Mouse (Mus musculus) mature B cell (primary cell): Measurements from ENCODE around the gene P2ry12.

Experiments
- in situ Hi-C: fragments of 300-500 bp; cut with MboI; formaldehyde crosslinking; loops from 2 replicates; pipeline ENCODE4 v1.14.3; 2019

Gene P2ry12

DNA sequence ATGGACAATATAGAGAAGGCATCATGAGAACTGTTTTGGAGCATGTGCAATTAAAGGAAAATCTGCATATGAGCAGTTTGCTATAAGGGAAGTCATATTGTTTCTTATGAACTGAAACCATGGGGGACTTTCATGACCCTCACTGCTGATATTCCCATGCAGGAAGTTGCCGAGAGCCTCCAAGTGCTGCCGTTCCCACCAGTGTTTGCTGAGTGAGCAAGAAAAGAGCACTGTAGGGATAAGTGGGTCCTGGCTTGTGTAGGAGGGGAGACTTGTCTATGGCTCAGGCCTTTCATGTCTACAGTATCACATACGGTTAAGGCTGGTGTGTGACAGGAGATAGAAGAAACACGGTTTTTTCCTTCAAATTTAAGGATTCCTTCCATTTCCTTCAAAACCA lies 77.0 kb downstream of the P2ry12 start:
- in situ Hi-C loops: loop anchor here (25.0 kb wide), 1 partner anchor 552 kb away; the partner anchor contains the start of gene Gm5538

- in situ Hi-C loops: loop anchor here (25.0 kb wide), 1 partner anchor 555 kb away; the partner anchor contains the start of gene Gm5538
Observed at GRCm38 (mm10) chr3:59182129-59182528, 80.5 kb downstream of the P2ry12 start.

GRCm38 (mm10) chr3:59181134-59181533 lies 81.5 kb downstream of the P2ry12 start:
- in situ Hi-C loops: loop anchor here (25.0 kb wide), 1 partner anchor 556 kb away; the partner anchor contains the start of gene Gm5538

DNA sequence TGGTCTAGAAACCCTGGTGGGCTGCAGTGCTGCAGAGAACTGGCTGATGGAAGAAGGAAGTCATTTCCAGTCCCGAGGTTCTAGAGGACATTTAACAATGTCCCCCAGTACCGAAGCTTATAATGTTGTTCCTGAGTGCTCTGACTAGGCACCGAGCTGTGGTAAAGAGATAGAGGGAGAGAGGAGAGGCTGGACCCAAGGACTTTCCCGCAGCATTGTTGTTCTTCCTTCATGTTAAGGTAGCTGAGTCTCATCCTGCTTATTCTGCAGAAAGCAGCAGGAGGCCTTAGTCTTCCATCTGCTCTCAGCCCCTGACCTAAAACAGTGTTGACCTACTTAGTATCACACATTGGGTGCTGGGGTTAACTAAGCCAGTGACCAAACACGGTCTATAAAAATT lies 85.8 kb downstream of the P2ry12 start:
- in situ Hi-C loops: loop anchor here (25.0 kb wide), 1 partner anchor 560 kb away; the partner anchor contains the start of gene Gm5538

- in situ Hi-C loops: loop anchor here (25.0 kb wide), 1 partner anchor 562 kb away; the partner anchor contains the start of gene Gm5538
Observed at GRCm38 (mm10) chr3:59175234-59175633, 87.4 kb downstream of the P2ry12 start.

DNA sequence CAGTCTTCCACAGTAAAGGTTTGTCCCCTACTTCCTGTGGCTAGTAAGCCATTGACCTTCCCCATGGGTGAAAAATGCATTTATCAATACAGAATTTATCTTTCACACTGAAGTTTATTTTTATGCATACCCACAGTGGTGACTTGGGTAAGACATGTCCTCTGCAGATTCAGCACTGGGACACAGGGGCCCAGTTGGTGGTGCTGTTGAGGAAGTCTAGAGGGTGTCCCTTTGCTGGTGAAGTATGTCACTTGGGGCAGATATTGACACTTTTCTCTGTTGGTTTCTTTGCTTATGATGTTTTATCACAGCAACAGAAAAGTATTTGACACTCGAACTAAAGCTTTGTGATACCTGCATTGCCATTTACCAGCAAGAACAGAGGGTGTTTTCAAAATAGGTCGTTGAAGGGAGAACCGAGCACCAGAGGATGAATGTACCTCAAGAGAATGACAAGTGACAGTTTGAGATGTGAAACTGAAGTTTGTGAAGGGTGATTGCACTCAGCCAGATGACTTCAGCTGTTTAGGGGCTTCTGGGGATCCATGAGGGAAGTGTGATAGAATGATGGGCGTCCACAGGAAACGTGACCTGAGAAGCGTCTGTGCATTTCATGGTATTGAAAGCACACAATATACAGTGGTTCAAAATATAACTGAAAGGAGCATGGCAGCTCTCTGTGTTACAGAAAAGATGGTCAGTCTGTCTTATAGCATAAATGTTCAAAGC lies 88.1 kb downstream of the P2ry12 start:
- in situ Hi-C loops: loop anchor here (25.0 kb wide), 1 partner anchor 563 kb away; the partner anchor contains the start of gene Gm5538

DNA sequence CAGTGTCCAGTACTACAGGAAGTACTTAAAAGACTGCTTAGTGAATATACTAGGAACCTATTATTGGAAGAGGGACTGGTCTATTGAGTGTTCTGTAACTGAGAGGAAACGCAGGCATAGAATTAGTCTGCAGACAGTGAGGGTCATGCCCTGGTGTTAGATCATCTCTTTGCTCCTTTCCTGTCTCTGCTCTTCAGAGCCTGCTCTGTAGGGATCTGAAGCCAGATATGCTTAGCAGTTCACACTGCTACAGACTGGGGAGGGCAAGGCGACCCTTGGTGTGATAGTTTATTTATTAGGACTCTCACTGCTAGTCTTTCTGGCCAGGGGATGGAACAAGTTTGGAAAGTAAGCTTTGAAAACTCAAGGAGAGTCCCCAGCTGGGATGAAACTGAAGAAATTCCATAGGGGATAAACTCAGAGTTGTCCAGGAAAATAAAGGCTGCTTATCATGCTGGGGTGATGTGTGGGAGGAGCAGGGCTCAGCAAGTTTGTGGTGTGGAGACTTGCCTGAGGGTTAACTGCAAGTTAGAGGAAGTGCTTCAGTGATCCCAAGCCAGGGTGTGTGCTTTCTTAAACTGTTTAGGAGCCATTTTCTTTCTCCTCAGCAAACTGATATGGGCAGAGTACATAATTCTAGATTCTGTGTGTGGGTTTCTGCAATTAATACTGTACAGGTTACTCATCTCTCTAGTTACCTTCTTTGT lies 92.6 kb downstream of the P2ry12 start:
- in situ Hi-C loops: no loop called here

DNA sequence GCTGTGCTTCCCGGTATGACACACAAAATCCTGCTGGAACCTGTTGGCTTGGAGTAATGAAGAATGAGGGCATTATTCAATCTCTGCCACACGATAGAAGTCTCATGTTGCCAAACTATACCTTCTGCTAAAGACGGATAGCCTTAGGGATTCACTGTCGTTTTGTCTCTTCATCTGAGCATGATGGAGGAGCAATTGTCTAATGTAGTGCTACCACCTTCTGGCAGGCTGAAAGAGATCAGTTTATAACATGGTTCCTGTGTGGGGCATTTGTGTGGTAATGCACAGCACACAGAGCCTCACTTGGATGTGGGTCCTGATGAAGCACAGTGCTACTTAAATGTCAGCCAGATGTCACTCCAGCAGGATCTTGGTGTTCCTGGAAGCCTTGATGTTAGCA lies 93.5 kb downstream of the P2ry12 start:
- in situ Hi-C loops: no loop called here

GRCm38 (mm10) chr3:59168476-59168875 lies 94.2 kb downstream of the P2ry12 start:
- in situ Hi-C loops: no loop called here

GRCm38 (mm10) chr3:59167417-59168054 lies 95.1 kb downstream of the P2ry12 start:
- in situ Hi-C loops: no loop called here
